Mouse (Mus musculus): Measurements from ENCODE around the gene Oxnad1. TPM values are rescaled to one million over a fixed set of nuclear protein-coding genes. Genes with fewer than 3 reads are reported as not detected.
"Not testable (repeated sequence)": the region's sequence is repeated elsewhere in the genome, so short reads cannot be mapped to it uniquely, and the experiment has no call there.

The Oxnad1 gene
- total RNA-seq (2022): 10 to 100 TPM; 28.1 to 32.3 (median 29.7) TPM

- DNase-seq: no peak
These were observed at the start of gene Oxnad1 for GRCm38 (mm10) chr14:32084761-32085485. Oxnad1 (plus strand) TSS chr14:32085374.

GRCm38 (mm10) chr14:32036482-32036881, 48.7 kb upstream of the Oxnad1 start:
- DNase-seq: peak; percentile 74

GRCm38 (mm10) chr14:32037661-32038252, 47.4 kb upstream of the Oxnad1 start:
- DNase-seq: no peak

GRCm38 (mm10) chr14:32042108-32042507, 43.1 kb upstream of the Oxnad1 start:
- no peak for DNase-seq

- no peak for DNase-seq
These were observed 38.8 kb upstream of the Oxnad1 start for GRCm38 (mm10) chr14:32046357-32046756.

GRCm38 (mm10) chr14:32050171-32050570, 35.0 kb upstream of the Oxnad1 start:
- no peak for DNase-seq

GRCm38 (mm10) chr14:32053895-32054294, 31.3 kb upstream of the Oxnad1 start:
- DNase-seq: no peak

- DNase-seq: no peak
These were observed 30.4 kb upstream of the Oxnad1 start for GRCm38 (mm10) chr14:32054788-32055187.

- DNase-seq: no peak
These were observed 29.4 kb upstream of the Oxnad1 start for GRCm38 (mm10) chr14:32055781-32056180.

GRCm38 (mm10) chr14:32056675-32057074, 28.5 kb upstream of the Oxnad1 start:
- no peak for DNase-seq

GRCm38 (mm10) chr14:32057664-32058063, 27.5 kb upstream of the Oxnad1 start:
- no peak for DNase-seq

- DNase-seq: no peak
These were observed 23.8 kb upstream of the Oxnad1 start for GRCm38 (mm10) chr14:32061398-32061797.

GRCm38 (mm10) chr14:32072807-32073206, 12.4 kb upstream of the Oxnad1 start:
- DNase-seq: no peak

GRCm38 (mm10) chr14:32073211-32073685, 11.9 kb upstream of the Oxnad1 start:
- DNase-seq: peak; percentile 42

GRCm38 (mm10) chr14:32073901-32074300, 11.3 kb upstream of the Oxnad1 start:
- no peak for DNase-seq

- DNase-seq: peak; percentile 47
These were observed 8.1 kb upstream of the Oxnad1 start for GRCm38 (mm10) chr14:32076896-32077575.

- DNase-seq: no peak
These were observed 4.1 kb upstream of the Oxnad1 start for GRCm38 (mm10) chr14:32081026-32081425.

- no peak for DNase-seq
These were observed 2.3 kb upstream of the Oxnad1 start for GRCm38 (mm10) chr14:32082891-32083290.

GRCm38 (mm10) chr14:32083466-32083865, 1.7 kb upstream of the Oxnad1 start:
- DNase-seq: no peak

- DNase-seq: peak; percentile 99
These were observed 470 bp downstream of the Oxnad1 start, which contains the start of gene Dph3 for GRCm38 (mm10) chr14:32085486-32086201. Dph3 (minus strand) TSS chr14:32085729.

- no peak for DNase-seq
These were observed 1.1 kb downstream of the Oxnad1 start for GRCm38 (mm10) chr14:32086226-32086625.

GRCm38 (mm10) chr14:32087584-32088248, 2.5 kb downstream of the Oxnad1 start:
- not testable (repeated sequence) for DNase-seq
